Mouse (Mus musculus): ENCODE measurements around the gene C1ql3.

- no peak for TF ChIP-seq GATA1 (IDR thresholded peaks at IDR 0.05; ENCODE audit: borderline replicate concordance, low read length)
- TF ChIP-seq FLI1 (IDR thresholded peaks at IDR 0.05; ENCODE audit: low read length) = no peak
Measured at GRCm38 (mm10) chr2:12973752-12974151, 37.9 kb downstream of the C1ql3 start.
